Mouse (Mus musculus): Measurements from ENCODE around the gene Btf3l4. TPM values are rescaled to one million over a fixed set of nuclear protein-coding genes. Genes with fewer than 3 reads are reported as not detected.

Gene Btf3l4
- polyA plus RNA-seq, 1 experiment from 2014 or later: 146 TPM

DNA sequence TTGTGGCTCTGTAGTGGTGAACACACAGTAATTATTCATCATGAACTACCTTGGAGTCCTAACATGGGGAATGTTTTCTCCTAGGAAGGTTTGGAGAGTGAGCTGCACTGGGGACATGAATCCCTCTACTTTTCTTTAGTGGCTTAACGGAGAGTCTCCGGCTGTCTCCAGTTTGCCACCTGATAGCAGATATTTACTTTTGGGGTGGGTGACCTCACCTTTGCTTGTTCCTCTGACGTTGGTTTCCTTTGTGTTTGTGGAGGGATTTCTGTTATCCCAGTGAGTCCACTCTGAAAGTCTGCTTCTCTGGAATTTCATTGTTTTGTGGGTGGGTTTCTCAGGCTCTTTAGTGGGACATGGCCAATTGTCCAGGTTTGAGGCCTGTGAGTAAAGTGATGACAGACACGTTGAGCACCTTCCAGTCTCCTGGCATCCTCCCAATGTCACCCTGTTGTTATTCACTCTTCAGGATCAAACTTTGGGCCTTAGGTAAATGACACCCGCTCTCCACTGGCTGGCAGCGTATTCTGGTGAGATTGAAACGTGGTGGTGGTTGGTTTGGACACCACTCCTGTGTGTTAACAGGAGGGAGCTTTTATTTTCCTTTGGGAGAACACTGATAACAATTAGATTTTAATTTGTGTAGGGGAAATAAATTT lies 8.6 kb upstream of the Btf3l4 start:
- no peak for ATAC-seq (ENCODE audit: low FRiP score, low read depth)
- Histone ChIP-seq H3K9ac (no peak overlapping the region), H3K27me3 (no peaks in the 10 kb centered on the region), H3K4me2 (no peak overlapping the region), H3K4me1 (replicated peaks) (peaks cover 6% of the 10 kb centered on the region), H3K4me3 (no peak overlapping the region), H3K9me3 (no peaks in the 10 kb centered on the region), H3K36me3 (no peaks in the 10 kb centered on the region), H3K27ac (replicated peaks) (no peak overlapping the region)
- 90% methylated on average over 7 of the region's 7 CpGs for WGBS

DNA sequence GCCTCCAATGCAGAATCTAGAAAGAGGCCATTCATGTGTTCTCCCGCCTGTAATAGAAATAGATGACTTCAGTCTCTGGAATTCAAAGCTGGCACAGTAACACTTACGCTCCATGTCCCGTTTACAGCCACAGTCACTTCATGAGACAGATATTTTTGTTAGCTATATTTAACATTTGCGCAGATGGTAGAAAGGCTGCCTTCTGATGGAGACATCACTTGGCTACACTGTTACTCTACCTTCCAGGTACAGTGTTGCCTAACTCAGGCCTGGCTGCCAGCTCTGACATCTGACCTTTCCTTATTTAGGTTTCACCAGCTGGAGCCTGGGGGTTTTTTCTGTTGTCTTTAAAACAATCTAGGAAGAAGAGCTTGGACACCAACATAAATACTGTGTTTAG lies 4.6 kb upstream of the Btf3l4 start:
- no peaks in the 10 kb centered on the region for H3K9me3 ChIP-seq
- no peak overlapping the region for H3K27ac ChIP-seq (replicated peaks)
- no peaks in the 10 kb centered on the region for H3K27me3 ChIP-seq
- no peak overlapping the region for H3K4me3 ChIP-seq
- no peak for ATAC-seq (ENCODE audit: low FRiP score, low read depth)
- no peak overlapping the region for H3K9ac ChIP-seq
- 89% methylated on average over 4 of the region's 4 CpGs for WGBS
- no peaks in the 10 kb centered on the region for H3K36me3 ChIP-seq
- no peak overlapping the region for H3K4me2 ChIP-seq
- H3K4me1 ChIP-seq (replicated peaks): peaks cover 24% of the 10 kb centered on the region

DNA sequence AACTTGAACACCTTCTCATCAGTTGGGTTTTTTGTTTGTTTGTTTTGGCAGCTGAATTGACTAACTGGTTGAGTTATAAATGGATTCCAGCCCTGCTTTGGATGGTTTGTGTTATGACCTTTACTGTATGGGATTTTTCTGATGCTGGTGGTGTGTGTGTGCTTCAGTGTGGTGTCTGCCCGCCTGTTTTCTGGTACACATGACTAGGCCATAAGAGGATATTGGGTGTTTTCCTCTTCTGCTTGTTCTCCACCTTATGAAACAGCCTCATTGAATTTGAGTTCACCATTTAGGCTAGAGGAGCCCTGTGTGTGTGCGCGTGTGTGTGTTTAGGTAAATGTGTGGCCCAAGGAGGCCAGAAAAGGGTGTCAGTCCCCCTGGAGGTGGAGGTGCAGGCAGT lies 2.1 kb upstream of the Btf3l4 start:
- ATAC-seq (ENCODE audit: low FRiP score, low read depth): no peak
- Histone ChIP-seq H3K27me3 (no peaks in the 10 kb centered on the region), H3K4me2 (peak overlapping the region; percentile 86), H3K36me3 (no peaks in the 10 kb centered on the region), H3K27ac (replicated peaks) (peak overlapping the region; percentile 99; the same call in 1 of the 2 replicates), H3K9ac (peak overlapping the region; percentile 91), H3K4me3 (peak overlapping the region; percentile 58), H3K9me3 (no peaks in the 10 kb centered on the region), H3K4me1 (replicated peaks) (peaks cover 43% of the 10 kb centered on the region)
- 61% methylated on average over 3 of the region's 3 CpGs for WGBS

DNA sequence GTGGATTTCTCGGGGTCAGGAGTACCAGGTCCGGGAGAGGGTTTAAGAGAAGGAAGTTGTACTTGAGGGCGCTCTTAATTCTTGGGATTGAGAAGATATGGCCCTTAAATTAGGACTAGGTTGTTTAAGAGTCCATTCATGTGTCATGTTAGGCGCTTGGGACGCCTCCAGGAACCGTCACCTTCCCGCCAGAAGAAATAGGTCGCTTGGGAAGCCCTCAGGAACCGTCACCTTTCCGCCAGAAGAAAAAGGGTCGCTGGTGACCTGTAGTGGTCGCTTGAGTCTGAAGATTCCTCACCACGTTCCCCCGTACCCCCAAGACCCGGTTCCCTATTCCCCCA lies 1.5 kb upstream of the Btf3l4 start:
- Histone ChIP-seq H3K27me3 (no peaks in the 10 kb centered on the region), H3K36me3 (0 out of 2 replicates have a peak, but pooled peaks cover 1% of the 10 kb centered on the region), H3K27ac (replicated peaks) (peak overlapping the region; percentile 99), H3K4me2 (peak overlapping the region; percentile 86), H3K4me1 (replicated peaks) (peaks cover 43% of the 10 kb centered on the region), H3K9ac (peak overlapping the region; percentile 91), H3K4me3 (peak overlapping the region; percentile 58), H3K9me3 (no peaks in the 10 kb centered on the region)
- under 1% methylated on average over 15 of the region's 15 CpGs for WGBS
- ATAC-seq (ENCODE audit: low FRiP score, low read depth): no peak

DNA sequence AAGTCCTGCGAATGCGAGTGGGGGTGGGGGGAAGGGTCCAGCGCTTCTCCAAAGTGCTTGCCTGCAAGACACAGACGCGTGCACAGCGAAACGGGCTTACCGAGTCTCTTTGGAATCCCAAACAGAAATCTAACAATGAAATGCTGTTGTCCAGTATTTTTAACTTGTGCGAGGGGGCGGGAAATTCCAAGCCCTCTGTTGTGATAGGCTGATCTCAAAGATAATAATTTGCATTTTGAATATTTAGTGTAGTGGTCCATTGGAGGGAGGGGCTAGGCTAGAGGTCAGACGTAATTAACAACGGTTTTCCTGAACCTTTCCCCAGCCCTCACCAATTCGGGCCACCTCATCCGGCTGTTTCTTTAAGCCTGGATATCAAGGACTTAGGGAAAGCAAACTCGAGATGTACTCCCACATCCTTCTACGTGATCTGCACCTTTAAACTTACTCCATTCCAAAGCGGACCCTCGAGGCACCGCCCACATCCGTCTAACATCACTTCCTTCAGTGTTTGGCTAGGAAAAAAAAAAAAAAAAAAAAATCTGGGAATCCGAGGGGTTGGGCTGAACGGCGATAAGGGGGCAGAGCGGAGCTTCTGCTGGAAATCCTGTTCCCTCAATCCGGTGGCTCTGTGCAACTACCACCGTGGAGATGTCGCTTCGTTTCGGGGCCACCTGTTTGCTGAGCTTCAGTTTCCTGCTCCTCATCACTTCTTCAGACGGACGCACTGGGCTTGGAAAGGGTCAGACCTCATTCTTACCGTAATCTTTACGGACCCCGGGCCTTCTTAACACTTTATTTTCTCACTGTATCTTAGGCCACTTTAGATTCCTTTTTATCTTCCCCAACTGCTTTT lies 929 bp upstream of the Btf3l4 start, which contains the start of gene Txndc12:
Gene Txndc12, plus strand, starts transcription at position 487 of the 856 bp plus-strand sequence.
- H3K36me3 ChIP-seq: 0 out of 2 replicates have a peak, but pooled peaks cover 3% of the 10 kb centered on the region
- under 1% methylated on average over 34 of the region's 34 CpGs for WGBS

DNA sequence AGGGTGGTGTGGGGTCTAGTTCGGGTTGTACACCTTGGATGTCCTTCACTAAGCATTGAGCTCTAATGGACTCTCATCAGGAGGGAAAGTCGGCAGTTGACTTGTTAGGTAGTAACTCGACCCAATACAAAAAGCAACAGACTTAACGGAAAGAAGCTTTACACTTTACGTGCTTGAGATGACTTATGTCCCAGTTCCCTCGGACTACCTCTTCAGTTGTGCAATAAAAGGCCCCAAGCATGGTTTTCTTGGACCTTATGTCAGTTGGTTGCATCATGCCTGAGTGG lies 357 bp upstream of the Btf3l4 start:
- H3K9me3 ChIP-seq: no peaks in the 10 kb centered on the region
- H3K4me2 ChIP-seq: peak overlapping the region; percentile 86
- peak overlapping the region; percentile 58 for H3K4me3 ChIP-seq
- ATAC-seq (ENCODE audit: low FRiP score, low read depth): no peak
- whole genome bisulfite sequencing: under 1% methylated on average over 6 of the region's 6 CpGs
- peak overlapping the region; percentile 99 for H3K27ac ChIP-seq (replicated peaks)
- no peaks in the 10 kb centered on the region for H3K27me3 ChIP-seq
- H3K4me1 ChIP-seq (replicated peaks): peaks cover 43% of the 10 kb centered on the region
- peaks cover 7% of the 10 kb centered on the region; the same call in 1 of the 2 replicates for H3K36me3 ChIP-seq
- H3K9ac ChIP-seq: peak overlapping the region; percentile 91

More for the DNA sequence above, 929 bp upstream of the Btf3l4 start, which contains the start of gene Txndc12:
- Histone ChIP-seq H3K4me3 (peak within 1 kb of the TSS; percentile 58), H3K4me1 (replicated peaks) (peaks cover 43% of the 10 kb centered on the region), H3K9me3 (no peaks in the 10 kb centered on the region), H3K27ac (replicated peaks) (peak within 1 kb of the TSS; percentile 99), H3K4me2 (peak within 1 kb of the TSS; percentile 86), H3K9ac (peak within 1 kb of the TSS; percentile 91), H3K27me3 (no peaks in the 10 kb centered on the region)
- ATAC-seq (ENCODE audit: low FRiP score, low read depth): peak; percentile 84

DNA sequence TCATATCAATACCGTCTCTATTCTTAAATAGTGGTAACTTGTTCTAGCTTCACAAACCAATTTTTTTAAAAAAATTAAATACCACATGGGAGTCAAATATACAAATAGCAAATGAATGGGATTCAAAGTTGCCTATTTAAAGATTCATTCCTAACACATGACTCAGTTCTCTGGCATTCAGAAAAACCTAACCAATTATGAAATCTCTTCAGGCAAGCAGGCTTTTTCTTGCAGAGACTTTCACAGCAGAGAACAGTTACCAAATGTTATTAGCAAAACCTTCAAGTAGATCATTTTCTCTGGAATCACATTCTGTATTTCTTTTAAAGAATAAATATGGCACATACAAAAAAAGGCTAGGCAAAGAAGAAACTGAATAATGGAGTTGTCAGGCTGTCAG lies 2.7 kb downstream of the Btf3l4 start:
- H3K27ac ChIP-seq (replicated peaks): no peak overlapping the region
- 84% methylated on average over 1 of the region's 1 CpGs for WGBS
- H3K9ac ChIP-seq: no peak overlapping the region
- H3K27me3 ChIP-seq: no peaks in the 10 kb centered on the region
- no peak for ATAC-seq (ENCODE audit: low FRiP score, low read depth)
- peaks cover 26% of the 10 kb centered on the region for H3K4me1 ChIP-seq (replicated peaks)
- H3K36me3 ChIP-seq: peaks cover 22% of the 10 kb centered on the region
- no peaks in the 10 kb centered on the region for H3K9me3 ChIP-seq
- no peak overlapping the region for H3K4me3 ChIP-seq
- peak overlapping the region; percentile 15; the same call in 1 of the 2 replicates for H3K4me2 ChIP-seq

DNA sequence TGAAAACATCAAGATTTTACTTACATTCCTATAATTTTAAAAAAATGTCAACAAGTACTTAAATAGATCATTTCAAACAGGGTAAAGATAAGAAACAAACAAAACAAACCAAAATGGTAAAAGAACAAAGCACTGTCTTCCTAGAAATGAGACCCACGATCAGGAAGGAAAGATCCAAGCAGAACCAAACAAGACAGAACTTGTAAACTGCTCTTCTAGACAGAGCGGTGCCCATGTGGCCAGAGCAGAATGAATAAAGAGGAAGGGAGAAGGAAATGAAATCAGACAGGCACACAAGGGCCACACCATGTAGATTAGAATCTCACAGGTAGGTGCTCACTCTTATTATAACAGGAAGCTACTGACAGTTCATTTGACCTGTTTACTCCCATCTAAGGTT lies 6.8 kb downstream of the Btf3l4 start:
- H3K9ac ChIP-seq: no peak overlapping the region
- H3K4me1 ChIP-seq (replicated peaks): peaks cover 10% of the 10 kb centered on the region
- no peak overlapping the region for H3K4me3 ChIP-seq
- peaks cover 56% of the 10 kb centered on the region for H3K36me3 ChIP-seq
- no peak overlapping the region for H3K27ac ChIP-seq (replicated peaks)
- H3K27me3 ChIP-seq: no peaks in the 10 kb centered on the region
- no peak overlapping the region for H3K4me2 ChIP-seq
- 93% methylated on average over 2 of the region's 2 CpGs for WGBS
- ATAC-seq (ENCODE audit: low FRiP score, low read depth): no peak
- H3K9me3 ChIP-seq: no peaks in the 10 kb centered on the region

DNA sequence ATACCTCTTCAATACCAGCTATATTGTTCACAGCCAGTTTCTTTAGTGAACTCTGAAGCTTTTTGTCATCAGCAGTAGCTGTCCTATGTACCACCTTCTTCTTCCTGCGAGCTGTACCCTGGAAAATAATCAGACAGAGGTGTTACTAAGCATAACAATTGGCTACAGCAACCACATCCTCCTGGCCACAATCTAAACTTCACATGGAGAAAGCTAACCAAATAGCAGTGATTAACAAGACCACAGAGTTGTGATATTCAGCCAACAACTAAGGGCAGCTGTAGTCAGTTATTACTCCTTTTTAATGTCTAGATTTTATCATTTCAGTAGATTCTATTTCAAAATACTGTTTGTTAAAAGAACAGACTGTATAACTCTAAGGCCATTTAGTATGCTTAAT lies 7.3 kb downstream of the Btf3l4 start:
- Histone ChIP-seq H3K9me3 (no peaks in the 10 kb centered on the region), H3K4me3 (no peak overlapping the region), H3K9ac (no peak overlapping the region), H3K27ac (replicated peaks) (no peak overlapping the region), H3K4me2 (no peak overlapping the region), H3K4me1 (replicated peaks) (peaks cover 5% of the 10 kb centered on the region), H3K36me3 (peaks cover 59% of the 10 kb centered on the region), H3K27me3 (no peaks in the 10 kb centered on the region)
- 96% methylated on average over 1 of the region's 1 CpGs for WGBS
- no peak for ATAC-seq (ENCODE audit: low FRiP score, low read depth)

DNA sequence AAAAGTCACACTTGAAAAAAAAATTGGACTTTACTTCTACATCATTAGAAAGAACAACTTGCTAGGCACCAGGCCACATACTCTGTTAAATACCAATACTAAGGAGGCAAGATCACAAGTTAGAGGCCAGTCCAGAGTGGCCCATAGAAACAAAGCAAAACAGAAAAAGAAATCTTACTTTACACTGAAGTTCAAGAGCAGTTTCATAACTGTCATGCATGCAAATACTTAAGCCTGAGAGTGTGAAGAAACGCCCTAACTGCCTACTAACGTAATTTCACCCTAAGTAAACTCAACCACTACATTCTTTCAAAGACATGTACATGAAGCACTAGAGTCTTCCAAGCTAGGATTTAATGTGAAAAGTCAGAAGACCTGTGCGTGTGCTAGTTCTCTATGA lies 7.7 kb downstream of the Btf3l4 start:
- Histone ChIP-seq H3K27me3 (no peaks in the 10 kb centered on the region), H3K4me3 (no peak overlapping the region), H3K27ac (replicated peaks) (no peak overlapping the region), H3K36me3 (peaks cover 63% of the 10 kb centered on the region), H3K9me3 (no peaks in the 10 kb centered on the region), H3K4me1 (replicated peaks) (peaks cover under 1% of the 10 kb centered on the region), H3K9ac (no peak overlapping the region), H3K4me2 (no peak overlapping the region)
- ATAC-seq (ENCODE audit: low FRiP score, low read depth): no peak
- WGBS: 96% methylated on average over 3 of the region's 3 CpGs

DNA sequence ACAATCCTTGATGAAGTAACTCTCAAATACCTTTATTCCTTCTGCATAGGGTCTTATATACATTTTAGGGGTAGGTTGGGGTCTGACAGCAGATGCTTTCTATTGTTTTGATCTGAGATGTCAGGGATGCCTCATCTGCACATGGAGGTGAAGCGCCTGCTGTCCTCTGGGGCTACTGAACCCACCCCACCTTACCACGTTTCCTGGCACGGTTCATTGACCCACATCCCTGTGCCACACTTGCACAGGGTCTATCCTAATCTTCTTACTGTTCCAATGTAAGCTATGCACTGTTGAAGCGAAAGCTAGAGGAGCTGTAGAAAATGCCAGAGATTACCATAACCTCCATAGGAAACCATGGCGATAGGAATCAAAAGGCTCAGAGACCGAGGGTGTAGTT lies 21.9 kb downstream of the Btf3l4 start:
- H3K9ac ChIP-seq: no peak overlapping the region
- H3K4me2 ChIP-seq: no peak overlapping the region
- H3K4me1 ChIP-seq (replicated peaks): no peaks in the 10 kb centered on the region
- no peaks in the 10 kb centered on the region for H3K9me3 ChIP-seq
- no peaks in the 10 kb centered on the region for H3K27me3 ChIP-seq
- H3K36me3 ChIP-seq: peaks cover 10% of the 10 kb centered on the region
- 60% methylated on average over 6 of the region's 6 CpGs for WGBS
- H3K27ac ChIP-seq (replicated peaks): no peak overlapping the region
- no peak for ATAC-seq (ENCODE audit: low FRiP score, low read depth)
- H3K4me3 ChIP-seq: no peak overlapping the region

DNA sequence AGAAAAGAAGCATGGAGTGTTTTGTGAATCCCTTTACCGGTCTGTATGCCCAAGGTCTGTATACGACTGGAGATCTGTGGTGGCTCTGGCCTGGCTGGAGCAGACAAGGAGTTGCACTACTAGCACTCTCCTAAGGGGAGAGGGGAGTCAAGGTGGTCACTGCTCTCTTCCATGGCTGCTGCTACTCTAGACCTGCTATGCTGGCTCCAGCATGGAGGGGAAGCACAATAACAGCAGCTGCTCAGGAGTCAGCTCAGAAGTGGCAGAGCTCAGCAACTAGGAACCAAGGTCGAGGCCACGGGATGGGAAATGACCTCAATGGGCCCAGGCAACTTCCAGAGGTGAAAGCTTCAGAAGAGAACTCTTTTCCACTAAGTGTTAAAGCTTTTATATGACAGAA lies 22.3 kb downstream of the Btf3l4 start:
- no peak overlapping the region for H3K9ac ChIP-seq
- H3K9me3 ChIP-seq: no peaks in the 10 kb centered on the region
- H3K4me1 ChIP-seq (replicated peaks): no peaks in the 10 kb centered on the region
- H3K36me3 ChIP-seq: peaks cover 10% of the 10 kb centered on the region
- WGBS: 74% methylated on average over 4 of the region's 4 CpGs
- H3K27ac ChIP-seq (replicated peaks): no peak overlapping the region
- no peak overlapping the region for H3K4me2 ChIP-seq
- ATAC-seq (ENCODE audit: low FRiP score, low read depth): no peak
- no peak overlapping the region for H3K4me3 ChIP-seq
- H3K27me3 ChIP-seq: no peaks in the 10 kb centered on the region

All from hindbrain, embryonic 15.5 days (tissue).